Mouse (Mus musculus) CH12.LX (cell line): ENCODE measurements around the gene Psma5. TPM values are rescaled to one million over a fixed set of nuclear protein-coding genes. Genes with fewer than 3 reads are reported as not detected.
A peak's percentile ranks its signal among the peaks of the same experiment; 100 is the strongest.

Source experiments
- DNase-seq: peaks from one replicate; pipeline ENCODE4 v3.0.0-alpha.2; 2013; ENCODE audit errors: extremely low read depth
- H3K27ac ChIP-seq: 2 replicates; pipeline ENCODE4 v1.5.1; 2012; ENCODE audit warnings: low read depth, mild to moderate bottlenecking, control low read depth, moderate library complexity; ENCODE audit not compliant: insufficient read depth
- H3K27me3 ChIP-seq: replicated peaks from 2 replicates; pipeline ENCODE3; 2012; ENCODE audit warnings: inconsistent platforms
- H3K36me3 ChIP-seq, 2 experiments: replicated peaks in 1 of 2; 2 replicates each; pipeline versions ENCODE3 to v1.6.1; 2012; ENCODE audit warnings: inconsistent platforms in 1 of 2, low read length in 1 of 2, mild to moderate bottlenecking in 1 of 2, mixed read lengths in 1 of 2, moderate library complexity in 1 of 2; ENCODE audit not compliant: control insufficient read depth in 1 of 2, insufficient read depth in 1 of 2
- H3K4me1 ChIP-seq, 2 experiments: 2 replicates each; pipeline ENCODE4 v1.6.1; 2012; ENCODE audit warnings: inconsistent platforms in 1 of 2, moderate library complexity in 1 of 2; ENCODE audit not compliant: insufficient read depth in 2 of 2, control insufficient read depth in 1 of 2
- H3K4me2 ChIP-seq: 2 replicates; pipeline ENCODE4 v1.6.1; 2012; ENCODE audit warnings: low read depth, mild to moderate bottlenecking, control low read depth; ENCODE audit not compliant: poor library complexity, insufficient read depth, severe bottlenecking
- H3K4me3 ChIP-seq, 3 experiments: fragments of 150-350 bp in 1 of 3; sonication (generic) in 1 of 3; replicated peaks in 1 of 3; 2 replicates each; pipeline versions ENCODE3 to v1.5.1; 2011 to 2012; ENCODE audit warnings: low read depth in 2 of 3, low read length in 2 of 3, mild to moderate bottlenecking in 2 of 3, moderate library complexity in 2 of 3, control low read depth in 1 of 3, improper control_type of control experiment in 1 of 3, inconsistent platforms in 1 of 3, mixed read lengths in 1 of 3; ENCODE audit not compliant: poor library complexity in 1 of 3
- H3K79me2 ChIP-seq: replicated peaks from 2 replicates; pipeline ENCODE4 v1.6.1; 2012; ENCODE audit warnings: mild to moderate bottlenecking, moderate library complexity; ENCODE audit not compliant: control insufficient read depth, poor library complexity, insufficient read depth, severe bottlenecking; ENCODE audit errors: extremely low read depth
- H3K9ac ChIP-seq: 2 replicates; pipeline ENCODE4 v1.6.1; 2012; ENCODE audit warnings: low read depth, mild to moderate bottlenecking, control low read depth, moderate library complexity; ENCODE audit not compliant: insufficient read depth
- H3K9me3 ChIP-seq: replicated peaks from 2 replicates; pipeline ENCODE3; 2012; ENCODE audit warnings: low read length, inconsistent platforms, mixed read lengths
- BHLHE40 ChIP-seq: IDR thresholded peaks from 2 replicates; pipeline ENCODE4 v1.6.1; 2011; ENCODE audit warnings: mild to moderate bottlenecking, low read depth, low read length, improper control_type of control experiment
- CHD1 ChIP-seq: IDR thresholded peaks from 2 replicates; pipeline ENCODE4 v1.6.1; 2012; ENCODE audit warnings: low read depth, low read length, improper control_type of control experiment, inconsistent platforms
- CHD2 ChIP-seq: IDR thresholded peaks from 2 replicates; pipeline ENCODE4 v1.6.1; 2011; ENCODE audit warnings: low read length, improper control_type of control experiment
- CTCF ChIP-seq, 2 experiments: IDR thresholded peaks in 1 of 2; conservative IDR thresholded peaks in 1 of 2; 2 replicates each; pipeline ENCODE4 v1.5.1; 2011 to 2012; ENCODE audit warnings: low read depth in 2 of 2, low read length in 2 of 2, improper control_type of control experiment in 1 of 2, inconsistent platforms in 1 of 2, mild to moderate bottlenecking in 1 of 2, moderate library complexity in 1 of 2
- ELF1 ChIP-seq: IDR thresholded peaks from 2 replicates; pipeline ENCODE4 v1.6.1; 2014; ENCODE audit warnings: low read depth, mild to moderate bottlenecking, inconsistent platforms, low read length, improper control_type of control experiment
- ETS1 ChIP-seq: conservative IDR thresholded peaks from 2 replicates; pipeline ENCODE4 v1.6.1; 2012; ENCODE audit warnings: low read depth, mild to moderate bottlenecking, inconsistent platforms, low read length, improper control_type of control experiment, moderate library complexity
- GABPA ChIP-seq: IDR thresholded peaks from 2 replicates; pipeline ENCODE4 v1.6.1; 2012; ENCODE audit warnings: low read depth, low read length, improper control_type of control experiment, inconsistent platforms; ENCODE audit not compliant: insufficient replicate concordance
- HCFC1 ChIP-seq: IDR thresholded peaks from 2 replicates; pipeline ENCODE4 v1.6.1; 2012; ENCODE audit warnings: low read depth, mild to moderate bottlenecking, inconsistent platforms, low read length, improper control_type of control experiment
- IRF4 ChIP-seq: IDR thresholded peaks from 2 replicates; pipeline ENCODE4 v1.6.1; 2014; ENCODE audit warnings: low read depth, mild to moderate bottlenecking, inconsistent platforms, low read length, improper control_type of control experiment
- JUN ChIP-seq: IDR thresholded peaks from 2 replicates; pipeline ENCODE4 v1.6.1; 2011; ENCODE audit warnings: low read depth, mild to moderate bottlenecking, low read length, improper control_type of control experiment, moderate library complexity; ENCODE audit not compliant: insufficient read depth
- JUND ChIP-seq: conservative IDR thresholded peaks from 2 replicates; pipeline ENCODE4 v1.6.1; 2011; ENCODE audit warnings: low read depth, low read length, improper control_type of control experiment
- KAT2A ChIP-seq: IDR thresholded peaks from 2 replicates; pipeline ENCODE4 v1.6.1; 2012; ENCODE audit warnings: low read length, improper control_type of control experiment, inconsistent platforms; ENCODE audit not compliant: insufficient replicate concordance
- MAFK ChIP-seq: IDR thresholded peaks from 2 replicates; pipeline ENCODE4 v1.6.1; 2011; ENCODE audit warnings: low read length, improper control_type of control experiment; ENCODE audit not compliant: insufficient replicate concordance
- MEF2A ChIP-seq: IDR thresholded peaks from 2 replicates; pipeline ENCODE4 v1.6.1; 2014; ENCODE audit warnings: low read depth, mild to moderate bottlenecking, inconsistent platforms, low read length, improper control_type of control experiment, borderline replicate concordance
- MXI1 ChIP-seq: IDR thresholded peaks from 2 replicates; pipeline ENCODE4 v1.6.1; 2011; ENCODE audit warnings: mild to moderate bottlenecking, low read depth, low read length, improper control_type of control experiment
- MYC ChIP-seq: IDR thresholded peaks from 2 replicates; pipeline ENCODE4 v1.6.1; 2011; ENCODE audit warnings: low read depth, mild to moderate bottlenecking, improper control_type of control experiment, low read length
- NELFE ChIP-seq: IDR thresholded peaks from 2 replicates; pipeline ENCODE4 v1.6.1; 2011; ENCODE audit warnings: low read depth, low read length, improper control_type of control experiment
- POLR2A ChIP-seq: IDR thresholded peaks from 2 replicates; pipeline ENCODE4 v1.6.1; 2011; ENCODE audit warnings: low read depth, mild to moderate bottlenecking, improper control_type of control experiment, low read length
- POLR2AphosphoS2 ChIP-seq: IDR thresholded peaks from 2 replicates; pipeline ENCODE4 v1.6.1; 2011; ENCODE audit warnings: low read depth, low read length, improper control_type of control experiment
- TBP ChIP-seq: conservative IDR thresholded peaks from 2 replicates; pipeline ENCODE4 v1.6.1; 2011; ENCODE audit warnings: low read depth, low read length, improper control_type of control experiment
- TCF12 ChIP-seq: IDR thresholded peaks from 2 replicates; pipeline ENCODE4 v1.6.1; 2014; ENCODE audit warnings: low read depth, mild to moderate bottlenecking, inconsistent platforms, low read length, improper control_type of control experiment
- ZMIZ1 ChIP-seq: IDR thresholded peaks from 2 replicates; pipeline ENCODE4 v1.6.1; 2012; ENCODE audit warnings: low read depth, mild to moderate bottlenecking, inconsistent platforms, low read length, improper control_type of control experiment
- ZNF384 ChIP-seq: IDR thresholded peaks from 2 replicates; pipeline ENCODE4 v1.6.1; 2012; ENCODE audit warnings: low read depth, low read length, improper control_type of control experiment, inconsistent platforms
- dilution Hi-C: fragments of 300-500 bp; cut with MboI; formaldehyde crosslinking; loops from 2 replicates; pipeline ENCODE4 v1.14.3; 2020; ENCODE audit warnings: low sequenced_read_pairs; ENCODE audit not compliant: extremely low pct_unique_long_range_greater_than_20kb, extremely low pct_ligation_motif_present
- in situ Hi-C: fragments of 300-500 bp; cut with MboI; formaldehyde crosslinking; loops from 3 replicates; pipeline ENCODE4 v1.14.3; 2019; ENCODE audit warnings: low sequenced_read_pairs, low pct_ligation_motif_present, low pct_unique_long_range_greater_than_20kb, mixed read lengths
- polyA plus RNA-seq: library from polyadenylated mRNA; unstranded; fragments of >175 nt; gene quantifications from 2 replicates; pipeline ENCODE4 v1.2.1, GENCODE M21; 2012; ENCODE audit warnings: low read depth; ENCODE audit not compliant: insufficient read length
- total RNA-seq, 2 experiments: library from RNA; depleted of rRNA; stranded (reverse); fragments of 300-350 nt in 1 of 2; fragments of >200 nt in 1 of 2; gene quantifications; 2 replicates each; pipeline ENCODE4 v1.2.3; 2012 to 2014

Gene Psma5
- total and polyA plus RNA-seq, 3 experiments, result 245 to 341 (median 264) TPM

DNA sequence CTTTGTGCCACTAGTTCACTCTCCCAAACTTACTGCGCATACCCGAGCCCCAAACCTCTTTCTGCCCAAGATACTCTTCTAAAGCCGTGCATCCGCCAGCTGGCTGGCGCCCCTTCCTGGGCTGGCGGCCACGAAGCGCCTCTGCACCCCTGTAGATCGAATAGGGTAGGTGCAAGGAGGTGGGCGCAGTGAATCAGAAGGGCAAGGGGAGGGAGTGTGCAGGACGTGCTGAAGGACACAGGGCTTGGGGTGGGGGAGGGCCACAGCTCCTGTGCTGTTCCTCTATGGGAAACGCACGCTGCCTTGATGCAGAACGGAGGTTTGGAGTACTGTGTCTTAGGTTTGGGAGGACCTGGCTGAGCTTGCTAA lies 46.0 kb upstream of the Psma5 start, which contains the start of gene Atxn7l2:
Gene Atxn7l2 (minus strand): TSS at position 164 of the 369 bp plus-strand sequence.
- peak; percentile 58 for DNase-seq
- TF ChIP-seq CTCF (conservative IDR thresholded peaks at IDR 0.05 in 1 of 2, IDR thresholded peaks at IDR 0.05 in 1 of 2; ENCODE audit: low read depth in 2 of 2, low read length in 2 of 2), result peak in 1 of 2 experiments; percentile 39; a peak in 2 of 4 replicates
- no peak for TF ChIP-seq CHD1
- peak; percentile 7; the same call in 1 of the 2 replicates for TF ChIP-seq HCFC1
- TF ChIP-seq CHD2, result peak; percentile 36; the same call in 1 of the 2 replicates
- no peak for TF ChIP-seq IRF4
- TF ChIP-seq MXI1, result 0 out of 2 replicates have a peak, but pooled peaks have one; percentile 45
- no peak for TF ChIP-seq ELF1
- no peak for TF ChIP-seq MEF2A
- TF ChIP-seq MYC, result no peak
- TF ChIP-seq GABPA, result no peak

DNA sequence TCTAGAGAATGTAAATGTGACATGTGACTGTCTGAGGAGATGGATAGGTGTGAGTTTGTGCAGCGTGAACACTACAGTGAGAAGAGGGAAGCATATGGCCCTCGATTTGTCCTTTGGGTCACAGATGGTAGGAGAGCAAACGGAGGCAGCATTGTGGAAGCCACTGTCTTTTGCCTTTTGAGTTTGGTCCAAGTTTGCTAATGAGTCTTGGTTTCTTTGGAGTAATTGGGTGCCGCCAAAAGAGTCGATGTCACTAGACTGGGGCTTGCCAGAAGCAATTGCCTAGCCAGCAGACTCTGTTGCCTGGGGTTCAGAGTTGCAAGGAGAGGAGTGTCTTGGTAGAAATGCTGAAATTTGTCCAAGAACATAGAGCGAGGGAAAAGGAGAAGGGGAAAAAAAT lies 44.9 kb upstream of the Psma5 start:
- Histone ChIP-seq H3K27ac (no peak overlapping the region), H3K27me3 (peaks cover 52% of the 10 kb centered on the region), H3K4me3 (no peak overlapping the region), H3K4me1 (peaks cover 5 to 20% of the 10 kb centered on the region in 2 experiments; a peak in 3 of 4 replicates), H3K4me2 (no peak overlapping the region), H3K9me3 (no peaks in the 10 kb centered on the region), H3K36me3 (peaks cover 0 to 16% of the 10 kb centered on the region in 2 experiments), H3K9ac (no peak overlapping the region), H3K79me2 (no peaks in the 10 kb centered on the region)
- dilution Hi-C loops (no loop called here), in situ Hi-C loops (no loop called here)
- DNase-seq, result no peak
- TF ChIP-seq MYC (no peak), IRF4 (no peak), TCF12 (no peak), GABPA (no peak), ETS1 (no peak), JUN (no peak), CHD1 (no peak), MAFK (no peak), POLR2AphosphoS2 (no peak), ZNF384 (no peak), BHLHE40 (no peak), ZMIZ1 (no peak), POLR2A (no peak), KAT2A (no peak), TBP (no peak), JUND (no peak), MXI1 (no peak), NELFE (no peak)

More for the DNA sequence above, 46.0 kb upstream of the Psma5 start, which contains the start of gene Atxn7l2:
- Histone ChIP-seq H3K4me1 (peaks cover 5 to 20% of the 10 kb centered on the region in 2 experiments; a peak in 3 of 4 replicates), H3K4me2 (peak within 1 kb of the TSS; percentile 69), H3K79me2 (no peaks in the 10 kb centered on the region), H3K4me3 (peak within 1 kb of the TSS; percentile 60 to 80 (median 70)), H3K36me3 (peaks cover 3 to 27% of the 10 kb centered on the region in 2 experiments), H3K27me3 (peaks cover 41% of the 10 kb centered on the region), H3K9ac (peak within 1 kb of the TSS; percentile 80), H3K9me3 (no peaks in the 10 kb centered on the region), H3K27ac (no peak within 1 kb of the TSS)
- dilution Hi-C loops (no loop called here), in situ Hi-C loops (no loop called here)
